Mouse (Mus musculus) embryonic facial prominence, embryonic 11.5 days (tissue): Measurements from ENCODE around the gene Spsb4. TPM values are rescaled to one million over a fixed set of nuclear protein-coding genes. Genes with fewer than 3 reads are reported as not detected.

Experiments
- ATAC-seq: fragments of 200-750 bp; cut with Nextera tagmentation; replicated peaks from 2 replicates; pipeline ENCODE4 v1.8.0; 2017; ENCODE audit warnings: low read depth; ENCODE audit not compliant: insufficient number of reproducible peaks, low FRiP score, low TSS enrichment
- DNase-seq: peaks from one replicate; pipeline ENCODE4 v3.0.0-alpha.2; 2015; ENCODE audit warnings: low spot score
- H3K27ac ChIP-seq: fragments of 300-500 bp; sonication (generic); replicated peaks from 2 replicates; pipeline ENCODE4 v1.5.1; 2014; ENCODE audit warnings: mild to moderate bottlenecking, low read depth, low read length, control low read depth
- H3K27me3 ChIP-seq: fragments of 300-500 bp; sonication (generic); 2 replicates; pipeline ENCODE4 v1.6.1; 2014; ENCODE audit warnings: mild to moderate bottlenecking, low read length, moderate library complexity, mixed read lengths; ENCODE audit not compliant: control insufficient read depth, insufficient read depth
- H3K36me3 ChIP-seq: fragments of 300-500 bp; sonication (generic); replicated peaks from 2 replicates; pipeline ENCODE4 v1.6.1; 2014; ENCODE audit warnings: low read depth, mild to moderate bottlenecking, low read length, moderate library complexity, mixed read lengths; ENCODE audit not compliant: control insufficient read depth, insufficient read depth
- H3K4me1 ChIP-seq: fragments of 300-500 bp; sonication (generic); 2 replicates; pipeline ENCODE4 v1.6.1; 2014; ENCODE audit warnings: low read length, mixed read lengths; ENCODE audit not compliant: control insufficient read depth, insufficient read depth
- H3K4me2 ChIP-seq: fragments of 300-500 bp; sonication (generic); 2 replicates; pipeline ENCODE4 v1.6.1; 2014; ENCODE audit warnings: low read depth, mild to moderate bottlenecking, control low read depth, low read length, moderate library complexity
- H3K4me3 ChIP-seq: fragments of 300-500 bp; sonication (generic); 2 replicates; pipeline ENCODE4 v1.5.1; 2014; ENCODE audit warnings: low read depth, low read length, control low read depth
- H3K9ac ChIP-seq: fragments of 300-500 bp; sonication (generic); replicated peaks from 2 replicates; pipeline ENCODE4 v1.6.1; 2014; ENCODE audit warnings: mild to moderate bottlenecking, control low read depth, low read length
- H3K9me3 ChIP-seq: fragments of 300-500 bp; sonication (generic); replicated peaks from 2 replicates; pipeline ENCODE4 v1.6.1; 2016; ENCODE audit warnings: mild to moderate bottlenecking, low read length, inconsistent platforms, mixed read lengths; ENCODE audit not compliant: control insufficient read depth
- WGBS: fragments of 180-500 bp; shearing (Covaris S2); extraction: QIAGEN DNeasy Blood & Tissue Kit; methylation state at CpG from one replicate; pipeline ENCODE4 v1.1.7; 2014; 5-methylcytosine and 5-hydroxymethylcytosine counted together
- polyA plus RNA-seq: library from polyadenylated mRNA; unstranded; fragments of >200 nt; fragmentation: Nextera tagmentation; extraction: Ambion mirVana; gene quantifications from 2 replicates; pipeline ENCODE4 v1.2.1, GENCODE M21; 2014

Spsb4 gene
- polyA plus RNA-seq, 1 experiment from 2014 or later, result 39.7 TPM

- Histone ChIP-seq H3K27me3 (no peaks in the 10 kb centered on the region), H3K4me3 (no peak overlapping the region), H3K4me2 (no peak overlapping the region), H3K9me3 (no peaks in the 10 kb centered on the region), H3K36me3 (no peaks in the 10 kb centered on the region), H3K27ac (no peak overlapping the region), H3K9ac (no peak overlapping the region), H3K4me1 (peaks cover 3% of the 10 kb centered on the region; the same call in 1 of the 2 replicates)
- ATAC-seq (no peak), DNase-seq (no peak)
- 71% methylated on average over 5 of the region's 5 CpGs for WGBS
These were observed 125.1 kb downstream of the Spsb4 start for GRCm38 (mm10) chr9:96893582-96893981.

Other genes starting within 250 kb of the Spsb4 start
- gene Pxylp1, start 126.2 kb downstream of the Spsb4 start, polyA plus RNA-seq, result 22.7 and 26.7 TPM in 2 replicates
- 97.3 and 99.9 TPM in 2 replicates for gene Slc25a36, start 92.3 kb upstream of the Spsb4 start, polyA plus RNA-seq